Mouse (Mus musculus): ENCODE measurements around the gene Ahcyl2. TPM values are rescaled to one million over a fixed set of nuclear protein-coding genes. Genes with fewer than 3 reads are reported as not detected.

The Ahcyl2 gene
- total RNA-seq, 2 experiments from 2014 or later, result 72.1 to 79.0 TPM

- no peak for DNase-seq
These were observed 146.3 kb downstream of the Ahcyl2 start for GRCm38 (mm10) chr6:29914136-29914535.

GRCm38 (mm10) chr6:29915836-29916235, 148.0 kb downstream of the Ahcyl2 start:
- no peak for DNase-seq

GRCm38 (mm10) chr6:29916530-29917382, 148.9 kb downstream of the Ahcyl2 start, which contains the start of gene Strip2:
TSS of gene Strip2 (plus strand) at chr6:29917012.
- peak; percentile 97 for DNase-seq

- no peak for DNase-seq
These were observed 149.5 kb downstream of the Ahcyl2 start for GRCm38 (mm10) chr6:29917383-29917720.

- no peak for DNase-seq
These were observed 150.1 kb downstream of the Ahcyl2 start for GRCm38 (mm10) chr6:29917947-29918346.

GRCm38 (mm10) chr6:29923501-29923900, 155.7 kb downstream of the Ahcyl2 start:
- DNase-seq, result peak; percentile 69

- DNase-seq, result no peak
These were observed 157.9 kb downstream of the Ahcyl2 start for GRCm38 (mm10) chr6:29925594-29926219.

- no peak for DNase-seq
These were observed 162.3 kb downstream of the Ahcyl2 start for GRCm38 (mm10) chr6:29930087-29930486.

GRCm38 (mm10) chr6:29930665-29931064, 162.9 kb downstream of the Ahcyl2 start:
- no peak for DNase-seq

GRCm38 (mm10) chr6:29931181-29931580, 163.4 kb downstream of the Ahcyl2 start:
- no peak for DNase-seq

GRCm38 (mm10) chr6:29935741-29936140, 167.9 kb downstream of the Ahcyl2 start:
- DNase-seq, result peak; percentile 53

GRCm38 (mm10) chr6:29940428-29940827, 172.6 kb downstream of the Ahcyl2 start:
- no peak for DNase-seq

GRCm38 (mm10) chr6:29941036-29941435, 173.2 kb downstream of the Ahcyl2 start:
- DNase-seq, result no peak

GRCm38 (mm10) chr6:29944465-29944864, 176.7 kb downstream of the Ahcyl2 start:
- DNase-seq, result no peak

- no peak for DNase-seq
These were observed 178.8 kb downstream of the Ahcyl2 start for GRCm38 (mm10) chr6:29946568-29946967.

GRCm38 (mm10) chr6:29947823-29948222, 180.0 kb downstream of the Ahcyl2 start:
- DNase-seq, result no peak

GRCm38 (mm10) chr6:29956749-29957148, 188.9 kb downstream of the Ahcyl2 start:
- no peak for DNase-seq

- no peak for DNase-seq
These were observed 190.9 kb downstream of the Ahcyl2 start for GRCm38 (mm10) chr6:29958669-29959068.

GRCm38 (mm10) chr6:29961081-29961480, 193.3 kb downstream of the Ahcyl2 start:
- no peak for DNase-seq

All from adrenal gland, postnatal 10 days (tissue).